Mouse (Mus musculus): Measurements from ENCODE around the gene Tunar.

Tunar gene

DNA sequence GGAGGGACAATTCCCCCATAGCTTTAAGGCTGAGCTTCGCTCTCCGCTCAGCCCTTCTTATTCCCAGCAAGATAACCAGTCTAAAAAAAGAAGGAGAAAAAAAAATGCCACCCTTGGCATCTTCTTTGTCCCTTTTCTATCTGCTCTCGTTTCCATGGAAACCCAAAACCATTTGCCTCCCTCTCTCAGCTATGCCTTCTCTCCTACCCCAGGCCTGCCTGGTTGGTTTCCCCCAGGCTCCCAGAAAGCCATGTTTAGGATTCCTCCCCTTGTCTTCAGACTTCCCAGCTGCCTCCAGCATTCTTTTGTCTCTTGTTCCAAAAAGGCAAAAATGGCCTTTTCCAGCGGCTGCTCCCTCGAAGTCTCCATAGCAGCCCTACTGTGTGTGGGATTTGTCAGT is 70.1 kb downstream of the Tunar start:
- no peak for DNase-seq (ENCODE audit: low spot score)

DNA sequence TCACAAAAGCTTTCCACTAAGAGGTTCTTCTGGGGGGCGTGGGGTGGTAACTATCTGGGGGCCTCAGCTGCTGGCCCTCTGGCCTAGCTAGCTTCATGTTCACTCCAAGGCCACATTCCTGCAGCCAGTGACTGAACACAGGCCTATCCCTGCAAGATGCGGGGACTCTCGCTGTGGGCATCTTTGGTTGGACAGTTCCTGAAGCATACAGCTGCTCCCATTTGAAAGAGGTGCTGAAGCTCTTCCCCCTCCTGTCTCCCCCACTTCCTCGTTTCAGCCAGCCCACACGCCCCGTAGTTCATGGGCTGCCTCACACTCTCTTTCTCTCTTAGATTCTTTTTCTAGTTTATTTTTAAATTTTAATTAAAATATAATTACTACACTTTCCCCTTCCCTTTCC is 72.3 kb downstream of the Tunar start:
- no peak for DNase-seq (ENCODE audit: low spot score)

DNA sequence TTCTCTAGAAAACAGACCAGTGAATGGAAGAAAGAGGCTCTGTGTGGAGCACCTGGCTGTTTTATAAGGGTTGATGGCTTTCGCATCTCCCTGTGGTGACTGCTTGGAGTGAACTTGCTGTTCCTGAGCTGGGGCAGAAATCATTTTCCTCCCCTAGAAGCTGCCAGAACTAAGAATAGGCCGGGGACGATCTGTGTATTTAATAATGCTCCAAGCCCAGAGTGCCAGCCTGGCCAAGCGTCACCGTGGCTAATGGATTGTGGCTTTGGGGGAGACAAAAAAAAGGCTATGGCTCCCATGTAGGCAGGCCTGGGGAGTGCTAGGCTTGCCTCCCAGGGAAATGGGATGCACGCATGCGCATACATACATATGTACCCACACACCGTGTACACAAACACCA is 80.2 kb downstream of the Tunar start:
- DNase-seq (ENCODE audit: low spot score) = no peak

DNA sequence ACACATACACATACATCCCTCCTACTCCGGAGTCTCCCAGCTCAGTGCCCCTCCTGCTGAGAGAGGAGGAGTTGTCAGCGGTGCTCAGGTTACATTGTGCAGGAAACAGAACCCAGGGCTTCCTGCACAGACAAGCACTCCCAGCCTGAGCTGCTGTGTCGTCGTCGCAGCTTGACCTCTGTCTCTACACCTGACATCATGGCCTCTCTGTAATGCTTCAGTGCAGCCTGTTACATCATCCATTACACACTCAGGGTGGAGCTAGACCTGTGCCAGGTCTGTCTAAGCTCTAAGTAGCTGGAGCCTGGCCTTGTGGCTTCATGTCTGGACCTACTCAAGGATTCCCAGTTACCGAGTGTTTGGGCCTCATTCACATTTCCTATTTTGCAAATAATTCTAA is 86.8 kb downstream of the Tunar start:
- DNase-seq (ENCODE audit: low spot score) = peak; percentile 14

DNA sequence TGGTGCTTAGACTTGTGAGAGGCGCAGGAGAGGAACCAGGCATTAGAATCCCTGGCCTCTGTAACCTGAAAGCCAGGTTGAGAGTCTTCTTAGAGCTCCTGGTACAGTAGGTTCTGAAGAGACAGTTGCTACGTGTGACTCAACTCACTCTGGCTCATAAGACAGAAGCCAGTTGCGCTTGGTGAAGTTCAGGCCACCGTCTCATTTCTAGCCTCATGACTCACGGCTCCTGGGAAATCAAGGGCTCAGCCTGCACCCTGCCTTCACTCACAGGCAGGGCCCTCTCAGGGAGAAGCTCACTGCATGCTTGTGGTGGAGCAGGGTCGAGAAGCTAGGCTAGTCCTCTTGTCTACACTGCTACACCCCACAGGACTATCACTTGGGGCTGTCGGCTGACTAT is 92.9 kb downstream of the Tunar start:
- peak; percentile 49 for DNase-seq (ENCODE audit: low spot score)

DNA sequence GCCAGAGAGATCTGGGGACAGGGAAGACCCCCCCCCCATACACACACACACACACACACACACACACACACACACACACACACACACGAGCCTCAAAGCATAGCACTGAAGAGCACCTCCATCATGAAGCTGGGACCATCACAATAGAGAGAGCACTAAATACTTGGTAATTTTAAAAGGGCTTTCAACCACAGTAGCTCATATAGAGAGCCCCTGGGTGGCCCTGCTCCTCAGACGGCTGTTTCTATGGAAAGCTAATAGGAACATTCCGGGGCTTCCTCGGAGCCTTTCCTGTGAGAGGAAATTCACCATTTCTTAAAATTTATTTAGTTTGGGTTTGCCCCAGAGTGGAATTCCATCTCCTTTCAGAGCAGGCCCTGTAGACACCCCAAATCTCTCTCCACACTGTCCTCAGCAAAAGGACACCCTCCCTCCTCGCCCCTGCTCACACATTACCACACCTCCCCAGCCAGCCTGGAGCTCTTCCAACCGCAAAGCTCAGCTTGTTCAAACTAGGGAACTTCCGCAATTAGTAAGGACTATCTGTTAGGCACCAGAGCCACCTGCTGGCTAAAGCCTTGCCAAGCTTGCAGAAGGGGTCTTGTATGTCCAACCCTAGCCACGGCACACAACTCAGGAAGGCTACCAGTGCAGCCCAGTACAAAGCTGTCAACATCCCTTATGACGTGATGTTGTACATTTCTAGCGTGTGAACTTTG is 93.5 kb downstream of the Tunar start:
- DNase-seq (ENCODE audit: low spot score) = peak; percentile 80

DNA sequence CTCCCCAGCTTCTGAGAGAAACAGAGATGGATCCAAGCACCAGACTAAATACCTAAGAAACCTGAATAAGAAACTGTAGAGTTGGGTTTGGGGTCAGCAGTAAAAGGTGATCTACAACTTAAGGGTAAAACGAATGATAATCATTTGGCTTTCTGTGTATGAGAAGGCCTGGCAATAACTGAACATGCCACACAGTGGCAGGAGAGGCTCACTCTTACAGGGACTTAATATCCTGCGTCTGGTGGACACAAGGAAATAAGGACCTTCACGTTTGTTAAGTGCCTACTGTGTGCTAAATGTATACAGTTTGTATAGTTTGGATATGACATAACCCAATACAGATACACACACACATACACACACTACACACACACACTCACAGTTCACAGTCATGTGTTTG is 98.2 kb downstream of the Tunar start:
- peak; percentile 26 for DNase-seq (ENCODE audit: low spot score)

DNA sequence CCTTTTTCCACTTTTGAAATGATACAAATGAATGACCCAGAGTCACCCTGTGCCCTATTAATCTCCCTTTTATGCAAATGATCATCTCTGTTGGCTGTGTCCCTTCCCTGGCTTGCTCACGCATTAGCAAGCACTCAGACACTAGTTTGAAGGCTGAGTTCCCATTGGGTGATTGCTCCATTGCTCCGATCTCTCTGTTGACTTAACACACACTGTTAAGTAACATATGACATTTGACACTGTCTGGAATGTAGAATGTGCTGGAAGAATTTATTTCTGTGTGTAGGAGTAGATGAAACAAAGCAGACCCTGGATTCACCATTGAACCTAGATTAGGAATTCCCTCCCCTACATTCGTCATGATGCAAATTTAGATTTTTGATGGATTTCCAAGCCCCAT is 99.1 kb downstream of the Tunar start:
- no peak for DNase-seq (ENCODE audit: low spot score)
